Mouse (Mus musculus) testis, adult 2 months (tissue): ENCODE measurements around the gene Syt8. TPM values are rescaled to one million over a fixed set of nuclear protein-coding genes. Genes with fewer than 3 reads are reported as not detected.

Experiments
- H3K27ac ChIP-seq: fragments of 200-500 bp; 2 replicates; pipeline ENCODE4 v1.5.1; 2012; ENCODE audit warnings: low read depth, low read length; ENCODE audit not compliant: control insufficient read depth, insufficient read depth
- H3K27me3 ChIP-seq: fragments of 200-500 bp; 2 replicates; pipeline ENCODE4 v1.6.1; 2012; ENCODE audit warnings: mild to moderate bottlenecking, low read length, moderate library complexity; ENCODE audit not compliant: control insufficient read depth, insufficient read depth
- H3K36me3 ChIP-seq: fragments of 200-500 bp; 2 replicates; pipeline ENCODE4 v1.6.1; 2012; ENCODE audit warnings: mild to moderate bottlenecking, low read length; ENCODE audit not compliant: control insufficient read depth, insufficient read depth
- H3K4me1 ChIP-seq: fragments of 200-500 bp; 2 replicates; pipeline ENCODE4 v1.6.1; 2012; ENCODE audit warnings: low read length; ENCODE audit not compliant: control insufficient read depth, insufficient read depth
- H3K4me3 ChIP-seq: fragments of 200-500 bp; 2 replicates; pipeline ENCODE4 v1.5.1; 2012; ENCODE audit warnings: low read depth, mild to moderate bottlenecking, low read length, moderate library complexity, mixed read lengths; ENCODE audit not compliant: control insufficient read depth
- CTCF ChIP-seq: fragments of 200-500 bp; IDR thresholded peaks from 2 replicates; pipeline ENCODE4 v1.5.1; 2012; ENCODE audit warnings: low read depth, mild to moderate bottlenecking, inconsistent platforms, low read length, moderate library complexity; ENCODE audit not compliant: control insufficient read depth, insufficient read depth, insufficient replicate concordance
- POLR2A ChIP-seq: fragments of 200-500 bp; IDR thresholded peaks from 2 replicates; pipeline ENCODE4 v1.6.1; 2012; ENCODE audit warnings: low read depth, mild to moderate bottlenecking, inconsistent platforms, low read length, moderate library complexity; ENCODE audit not compliant: control insufficient read depth
- polyA plus RNA-seq: library from polyadenylated mRNA; depleted of rRNA; stranded (reverse); fragments of >200 nt; gene quantifications from 2 replicates; pipeline ENCODE4 v1.2.3, GENCODE M21; 2012

Syt8 gene
- polyA plus RNA-seq, 1 experiment, result 1.2 TPM

DNA sequence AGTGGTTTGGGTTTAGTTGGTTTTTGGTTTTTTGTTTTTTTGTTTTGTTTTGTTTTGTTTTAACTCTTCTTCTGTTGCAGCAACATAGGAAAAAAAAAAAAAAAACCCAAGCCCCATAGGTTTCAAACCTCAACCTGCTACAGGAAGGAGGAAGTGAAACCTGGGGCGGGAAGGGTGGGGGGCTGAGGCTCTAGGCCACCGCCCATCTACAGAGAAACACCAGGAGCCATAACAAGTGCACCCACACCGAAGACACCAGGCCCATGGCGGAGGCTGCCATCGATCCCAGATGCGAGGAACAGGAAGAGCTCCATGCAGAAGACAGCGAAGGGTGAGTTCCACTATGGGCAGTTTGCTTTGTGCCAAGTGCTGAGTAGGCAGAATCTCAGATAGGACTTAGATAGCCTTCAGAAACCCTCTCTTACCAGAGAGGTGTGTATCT, 26.0 kb downstream of the Syt8 start, which contains the start of gene Lsp1:
Lsp1 (plus strand) TSS at position 174 of the 442 bp plus-strand sequence.
- no peaks in the 10 kb centered on the region for H3K27me3 ChIP-seq
- TF ChIP-seq CTCF (no peak), POLR2A (no peak)
- H3K27ac ChIP-seq, result no peak within 1 kb of the TSS
- no peaks in the 10 kb centered on the region; the same call in 1 of the 2 replicates for H3K4me1 ChIP-seq
- H3K36me3 ChIP-seq, result no peaks in the 10 kb centered on the region
- no peak within 1 kb of the TSS for H3K4me3 ChIP-seq

DNA sequence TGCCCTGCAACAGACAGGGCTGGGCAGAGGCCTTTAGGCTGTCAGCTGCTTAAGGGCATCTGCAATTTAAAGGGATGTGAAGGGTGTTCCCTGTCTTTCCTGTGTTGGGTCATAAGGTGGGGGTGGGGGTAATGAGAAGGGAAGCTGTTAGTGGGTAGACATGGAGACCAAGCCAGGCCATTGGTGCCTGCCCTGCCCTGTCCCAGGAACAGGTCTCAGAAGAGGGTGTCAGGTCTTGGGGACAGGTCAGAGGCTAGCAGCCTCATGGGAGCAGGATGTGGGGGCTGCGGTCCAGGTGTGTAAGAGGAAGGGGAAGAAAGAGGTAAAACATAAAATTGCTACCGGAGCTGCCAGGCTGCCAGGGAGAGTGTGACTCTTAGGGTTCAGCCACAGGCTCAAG, 26.8 kb downstream of the Syt8 start:
- H3K36me3 ChIP-seq, result no peaks in the 10 kb centered on the region
- H3K27me3 ChIP-seq, result no peaks in the 10 kb centered on the region
- TF ChIP-seq CTCF (no peak), POLR2A (no peak)
- no peaks in the 10 kb centered on the region; the same call in 1 of the 2 replicates for H3K4me1 ChIP-seq
- no peak overlapping the region for H3K4me3 ChIP-seq
- H3K27ac ChIP-seq, result no peak overlapping the region

DNA sequence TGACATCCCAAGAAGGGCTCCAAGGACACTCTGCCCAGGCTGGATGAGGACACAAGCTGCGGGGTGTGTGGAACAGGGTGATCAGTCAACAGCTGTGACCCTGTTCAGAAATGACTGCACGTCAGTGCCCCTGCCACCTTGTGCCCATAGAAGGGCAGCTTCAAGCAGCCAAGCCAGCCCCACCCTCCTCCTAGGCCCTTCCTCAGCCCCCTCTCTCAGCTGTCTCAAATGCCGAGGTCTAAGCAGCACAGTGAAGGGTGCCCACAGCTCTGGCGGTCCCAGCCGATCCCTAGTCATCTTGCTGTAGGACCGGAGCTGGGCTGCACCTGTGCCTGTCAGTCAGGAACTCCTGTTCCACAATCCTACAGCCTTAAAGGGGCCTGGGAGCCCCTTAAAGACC, 27.5 kb downstream of the Syt8 start:
- H3K4me3 ChIP-seq, result no peak overlapping the region
- no peaks in the 10 kb centered on the region for H3K36me3 ChIP-seq
- no peak overlapping the region for H3K27ac ChIP-seq
- H3K27me3 ChIP-seq, result no peaks in the 10 kb centered on the region
- TF ChIP-seq POLR2A (no peak), CTCF (no peak)
- no peaks in the 10 kb centered on the region; the same call in 1 of the 2 replicates for H3K4me1 ChIP-seq

DNA sequence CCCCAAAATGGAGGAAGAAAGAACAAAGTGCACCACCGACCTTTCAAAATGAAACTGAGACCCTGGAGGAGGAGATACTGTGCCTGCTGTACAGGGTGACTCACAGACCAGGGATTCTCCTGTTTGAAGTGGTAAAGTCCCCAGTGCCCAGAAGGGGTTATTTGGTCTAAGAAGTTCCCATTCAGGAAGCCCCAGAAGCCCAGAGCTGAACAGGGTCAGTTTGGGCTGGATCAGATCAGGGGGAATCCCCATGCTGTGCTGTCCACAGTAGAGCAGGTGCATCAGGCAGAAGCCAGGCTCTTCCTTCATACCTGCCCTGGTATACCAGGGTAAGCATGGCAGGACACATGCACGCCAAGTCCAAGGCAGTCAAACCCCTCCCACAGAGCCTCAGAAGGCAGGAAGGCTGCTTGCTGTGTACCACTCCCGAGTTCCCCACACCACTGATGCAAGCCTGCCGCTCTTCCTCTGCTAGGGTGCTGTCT, 28.0 kb downstream of the Syt8 start:
- Histone ChIP-seq H3K27ac (no peak overlapping the region), H3K4me3 (no peak overlapping the region), H3K27me3 (no peaks in the 10 kb centered on the region), H3K36me3 (no peaks in the 10 kb centered on the region), H3K4me1 (no peaks in the 10 kb centered on the region; the same call in 1 of the 2 replicates)
- TF ChIP-seq CTCF, result no peak
- no peak for TF ChIP-seq POLR2A

DNA sequence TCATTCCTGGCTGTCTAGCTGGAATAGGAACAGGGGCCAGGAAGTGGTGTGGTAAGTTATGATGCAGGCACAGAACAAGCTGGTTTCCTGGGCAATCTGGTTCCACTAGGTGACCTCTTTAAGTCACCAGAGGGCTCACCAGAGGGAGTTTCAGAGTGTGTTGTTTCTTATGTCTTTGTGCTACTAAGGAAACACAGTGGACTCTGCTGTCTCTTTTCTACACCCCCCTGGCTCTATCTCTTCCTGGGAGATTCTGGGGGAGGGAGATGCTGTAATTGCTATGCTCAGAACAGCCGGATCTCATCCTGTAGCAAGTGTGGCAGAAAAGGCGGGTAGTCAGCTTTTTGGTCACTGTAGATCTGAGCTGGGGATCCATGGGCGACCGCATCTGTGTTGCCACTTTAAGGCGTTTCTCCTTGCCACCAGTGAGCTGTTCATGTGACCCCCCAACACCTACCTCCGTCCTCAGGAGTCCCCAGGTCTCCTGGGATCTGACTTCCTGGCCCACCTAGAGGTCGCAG, 35.6 kb downstream of the Syt8 start:
- H3K27ac ChIP-seq, result peak overlapping the region; percentile 8; the same call in 1 of the 2 replicates
- no peaks in the 10 kb centered on the region for H3K36me3 ChIP-seq
- H3K4me3 ChIP-seq, result no peak overlapping the region
- H3K27me3 ChIP-seq, result no peaks in the 10 kb centered on the region
- TF ChIP-seq POLR2A (no peak), CTCF (no peak)
- H3K4me1 ChIP-seq, result 0 out of 2 replicates have a peak, but pooled peaks cover 2% of the 10 kb centered on the region

DNA sequence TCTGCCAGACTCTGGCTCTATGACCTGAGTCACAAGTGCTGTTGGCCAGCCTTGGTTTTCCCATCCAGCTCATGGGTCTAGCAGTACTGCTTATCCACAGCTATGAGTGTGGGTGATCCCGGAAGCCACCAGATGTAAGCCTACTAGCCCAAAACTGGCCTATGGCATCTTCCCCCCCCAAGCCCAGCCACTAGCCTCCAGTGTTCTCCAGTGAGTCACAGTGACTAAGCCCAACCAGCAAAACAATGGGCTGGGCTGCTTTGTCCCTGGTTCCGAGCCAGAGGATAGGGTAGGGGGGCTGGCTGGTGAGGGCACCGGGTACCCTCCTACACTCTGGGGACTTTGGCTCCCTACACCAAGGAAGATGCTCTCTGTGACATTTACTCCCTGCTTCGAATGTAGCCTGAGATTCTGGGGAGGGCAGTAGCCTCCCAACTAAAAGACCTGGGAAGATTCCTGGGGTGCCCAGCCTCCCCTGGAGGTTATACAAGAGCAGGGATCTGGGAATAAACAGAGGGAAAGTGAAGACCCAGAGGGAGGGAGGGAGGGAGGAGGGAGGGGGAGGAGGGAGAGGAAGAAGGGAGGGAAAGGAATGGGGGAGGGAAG, 36.3 kb downstream of the Syt8 start:
- TF ChIP-seq CTCF, result no peak
- TF ChIP-seq POLR2A, result no peak
- H3K36me3 ChIP-seq, result no peaks in the 10 kb centered on the region
- H3K4me3 ChIP-seq, result no peak overlapping the region
- peak overlapping the region; percentile 8 for H3K27ac ChIP-seq
- 0 out of 2 replicates have a peak, but pooled peaks cover 2% of the 10 kb centered on the region for H3K4me1 ChIP-seq
- H3K27me3 ChIP-seq, result no peaks in the 10 kb centered on the region

DNA sequence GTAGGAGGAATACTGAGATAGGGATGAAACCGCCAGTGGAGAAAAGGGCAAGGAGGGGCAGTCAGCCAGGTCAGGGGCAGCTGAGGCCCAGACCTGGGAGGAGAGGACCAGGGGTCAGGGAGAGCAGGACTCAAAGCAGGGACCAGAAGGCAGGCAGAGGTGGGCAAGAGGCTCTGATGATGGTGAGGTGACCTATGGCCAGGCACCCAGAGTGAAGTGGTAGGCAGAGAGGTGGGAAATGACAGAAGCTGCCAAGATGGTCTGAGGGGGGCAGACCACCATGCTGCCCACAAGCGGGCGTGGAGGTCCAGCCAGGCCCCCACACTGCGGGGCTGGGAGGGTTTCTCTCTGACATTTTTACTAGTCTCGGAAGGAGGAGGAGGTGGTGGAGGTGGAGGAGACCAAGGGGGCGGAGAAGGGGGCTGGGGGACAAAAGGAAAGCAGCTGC, 36.8 kb downstream of the Syt8 start:
- Histone ChIP-seq H3K27me3 (no peaks in the 10 kb centered on the region), H3K36me3 (no peaks in the 10 kb centered on the region), H3K4me3 (no peak overlapping the region), H3K27ac (peak overlapping the region; percentile 0; the same call in 1 of the 2 replicates), H3K4me1 (0 out of 2 replicates have a peak, but pooled peaks cover 2% of the 10 kb centered on the region)
- TF ChIP-seq CTCF, result no peak
